Mouse (Mus musculus): ENCODE measurements at regions not wholly inside any gene's neighbourhood (a gene's known extent, or its start where the extent isn't known, plus 50 kb on each side); places are given as distances from the start of the nearest gene placed in this dataset.

DNA sequence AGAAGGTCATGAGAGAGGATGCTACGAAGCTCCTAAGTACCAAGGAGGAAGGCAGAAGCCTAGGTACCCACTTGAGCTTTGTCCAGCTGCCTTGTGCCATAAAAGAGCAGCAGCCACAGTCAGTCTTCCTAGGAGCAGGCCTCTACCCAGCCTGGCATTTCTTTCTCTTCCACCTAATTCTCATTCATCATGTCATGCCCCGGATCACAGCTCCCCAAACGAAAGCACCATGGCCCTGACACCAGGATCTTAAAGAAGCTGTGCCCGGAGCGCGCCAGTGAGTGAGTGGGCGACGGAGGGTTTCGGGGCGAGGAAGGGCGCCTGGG, 607.2 kb downstream of the Psat1 start:
- TF ChIP-seq USF1 (IDR thresholded peaks at IDR 0.05; ENCODE audit: low read depth) = no peak
- no peak for TF ChIP-seq POLR2AphosphoS2 (IDR thresholded peaks at IDR 0.05; ENCODE audit: insufficient read length, low read depth)
- no peak for TF ChIP-seq MAX (IDR thresholded peaks at IDR 0.05; ENCODE audit: low read depth)
- TF ChIP-seq TCF12 (IDR thresholded peaks at IDR 0.05; ENCODE audit: insufficient read depth, poor library complexity, severe bottlenecking) = no peak
